Comparison of ENCODE assay signal across 8 mouse cellular contexts in the genomic region with DNA sequence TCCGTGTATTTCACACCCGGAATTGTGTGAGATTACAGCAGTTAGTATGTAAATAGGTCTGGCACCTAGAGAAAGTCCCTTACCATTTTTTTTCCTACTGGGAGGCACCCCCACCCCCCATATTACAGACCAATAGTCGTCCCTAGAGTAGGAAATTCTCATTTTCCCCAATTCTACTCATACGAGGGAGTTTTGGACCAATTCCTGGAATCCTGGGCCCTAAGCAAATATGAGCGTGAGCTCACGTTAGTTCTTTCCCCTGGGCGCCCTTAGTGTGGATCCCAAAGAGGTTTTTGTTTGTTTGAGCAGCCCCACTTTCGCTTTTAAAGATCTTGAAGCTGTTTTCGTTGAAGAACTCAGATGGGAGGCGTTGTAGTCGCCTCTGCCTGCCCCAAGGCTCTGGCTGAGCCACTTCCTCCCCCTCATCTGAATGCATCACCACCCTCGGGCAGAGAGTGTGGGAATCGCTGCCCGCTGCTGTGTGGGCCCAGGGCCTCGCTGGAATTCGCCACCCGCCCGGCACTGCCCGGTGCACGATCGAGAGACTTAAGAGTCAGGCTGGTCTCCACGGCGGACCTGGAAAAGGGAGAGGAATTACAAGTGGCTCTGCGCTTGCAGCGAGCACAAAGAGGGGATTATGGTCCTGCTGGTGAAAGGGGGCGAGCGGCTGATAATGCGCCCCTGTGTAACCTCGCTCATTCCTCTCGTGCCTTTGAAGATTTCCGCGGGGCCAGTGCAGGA.
A peak's percentile ranks its signal among the peaks of the same experiment; 100 is the strongest.
DNase-seq lines count a peak whose midpoint lies in the region; ATAC-seq lines count a peak whose summit lies in the region.

No protein-coding gene starts in this region.

- no peaks in the 10 kb centered on the region for H3K4me1 ChIP-seq in heart, embryonic 16.5 days (ENCODE audit: control insufficient read depth, insufficient read depth, low read length)
- H3K4me1 ChIP-seq in liver, embryonic 16.5 days (ENCODE audit: control insufficient read depth, low read depth, low read length) = no peaks in the 10 kb centered on the region
- peaks cover 17% of the 10 kb centered on the region for H3K4me1 ChIP-seq in neural tube, embryonic 13.5 days (replicated peaks)

- H3K27me3 ChIP-seq in heart, embryonic 16.5 days (ENCODE audit: control insufficient read depth, insufficient read depth, low read length) = no peaks in the 10 kb centered on the region
- no peaks in the 10 kb centered on the region for H3K27me3 ChIP-seq in liver, embryonic 16.5 days (ENCODE audit: control insufficient read depth, insufficient read depth, low read depth, low read length)
- no peaks in the 10 kb centered on the region for H3K27me3 ChIP-seq in neural tube, embryonic 13.5 days

- no peaks in the 10 kb centered on the region for H3K9me3 ChIP-seq in heart, embryonic 16.5 days (replicated peaks; ENCODE audit: control insufficient read depth, low read length)
- H3K9me3 ChIP-seq in liver, embryonic 16.5 days (replicated peaks; ENCODE audit: control insufficient read depth, low read length) = no peaks in the 10 kb centered on the region
- H3K9me3 ChIP-seq in neural tube, embryonic 13.5 days = no peaks in the 10 kb centered on the region

- peak overlapping the region; percentile 90 for H3K4me2 ChIP-seq in heart, embryonic 16.5 days (ENCODE audit: low read depth, low read length)
- H3K4me2 ChIP-seq in liver, embryonic 16.5 days (ENCODE audit: low read depth, low read length) = peak overlapping the region; percentile 49
- H3K4me2 ChIP-seq in neural tube, embryonic 13.5 days = peak overlapping the region; percentile 72

- H3K36me3 ChIP-seq in heart, embryonic 16.5 days (ENCODE audit: control insufficient read depth, insufficient read depth) = no peaks in the 10 kb centered on the region
- no peaks in the 10 kb centered on the region for H3K36me3 ChIP-seq in liver, embryonic 16.5 days (ENCODE audit: control insufficient read depth, insufficient read depth)
- H3K36me3 ChIP-seq in neural tube, embryonic 13.5 days = no peaks in the 10 kb centered on the region

- H3K9ac ChIP-seq in heart, embryonic 16.5 days (ENCODE audit: low read length) = peak overlapping the region; percentile 74
- H3K9ac ChIP-seq in liver, embryonic 16.5 days (ENCODE audit: low read depth, low read length) = no peak overlapping the region
- H3K9ac ChIP-seq in neural tube, embryonic 13.5 days = peak overlapping the region; percentile 67

- ATAC-seq in CD4-positive, CD25-positive, alpha-beta regulatory T cell, adult 4 months = peak; percentile 79
- ATAC-seq in heart, embryonic 16.5 days (replicated peaks; ENCODE audit: extremely low read depth, insufficient read depth, low FRiP score) = peak; percentile 72
- ATAC-seq in liver, embryonic 16.5 days (ENCODE audit: low read depth) = 0 out of 2 replicates have a peak, but pooled peaks have one; percentile 35
- ATAC-seq in neural tube, embryonic 13.5 days (ENCODE audit: low read depth) = peak; percentile 91

- H3K4me3 ChIP-seq in heart, embryonic 16.5 days (ENCODE audit: low read length) = peak overlapping the region; percentile 63
- H3K4me3 ChIP-seq in liver, embryonic 16.5 days (ENCODE audit: low read depth, low read length) = peak overlapping the region; percentile 47
- peak overlapping the region; percentile 37 for H3K4me3 ChIP-seq in neural tube, embryonic 13.5 days

- 6% methylated on average over 32 of the region's 32 CpGs for WGBS in heart, embryonic 16.5 days
- 5% methylated on average over 32 of the region's 32 CpGs for WGBS in liver, embryonic 16.5 days (ENCODE audit: insufficient replicate concordance)
- WGBS in neural tube, embryonic 13.5 days = 4% methylated on average over 32 of the region's 32 CpGs

- peak overlapping the region; percentile 58; the same call in 1 of the 2 replicates for H3K27ac ChIP-seq in heart, embryonic 16.5 days (ENCODE audit: low read length)
- H3K27ac ChIP-seq in liver, embryonic 16.5 days (ENCODE audit: low read length) = no peak overlapping the region
- peak overlapping the region; percentile 80 for H3K27ac ChIP-seq in neural tube, embryonic 13.5 days (replicated peaks)

- DNase-seq in brain, adult 2 months (ENCODE audit: low read depth, low spot score) = peak; percentile 79
- peak; percentile 43 for DNase-seq in fibroblast of lung, adult 2 months (ENCODE audit: low read depth)
- DNase-seq in kidney, postnatal 36 days = peak; percentile 42 to 66
- DNase-seq in thymus, adult 18-20 months = peak; percentile 8 to 18

Comparison
In these comparisons a context has a peak if more than half of its experiments do, and no peak if none do; other contexts are left out.
1. ATAC-seq: peak in every context shown above with its lines; median percentile 91 in neural tube, embryonic 13.5 days; 79 in CD4-positive, CD25-positive, alpha-beta regulatory T cell, adult 4 months; 72 in heart, embryonic 16.5 days; 35 in liver, embryonic 16.5 days.
2. DNase-seq: peak in every context shown above with its lines; median percentile 79 in brain, adult 2 months; 54 in kidney, postnatal 36 days; 43 in fibroblast of lung, adult 2 months; 13 in thymus, adult 18-20 months.